Mouse (Mus musculus) lung, postnatal 14 days (tissue): ENCODE results near the gene Paxbp1.
"Not testable (repeated sequence)": the region's sequence is repeated elsewhere in the genome, so short reads cannot be mapped to it uniquely, and the experiment has no call there.

Experiments
- DNase-seq: peaks from one replicate; pipeline ENCODE4 v3.0.0; 2021

The Paxbp1 gene

GRCm38 (mm10) chr16:91044270-91045182 is at the start of gene Paxbp1:
Gene Paxbp1, minus strand, starts transcription at chr16:91044543.
- DNase-seq = peak; percentile 99

GRCm38 (mm10) chr16:91086642-91087306 is 42.4 kb upstream of the Paxbp1 start:
- no peak for DNase-seq

- DNase-seq = no peak
Observed at GRCm38 (mm10) chr16:91085239-91085825, 41.0 kb upstream of the Paxbp1 start.

- DNase-seq = no peak
Observed at GRCm38 (mm10) chr16:91084307-91085238, 40.2 kb upstream of the Paxbp1 start.

GRCm38 (mm10) chr16:91083002-91083646 is 38.8 kb upstream of the Paxbp1 start:
- DNase-seq = no peak

GRCm38 (mm10) chr16:91081508-91081907 is 37.2 kb upstream of the Paxbp1 start:
- DNase-seq = peak; percentile 75

GRCm38 (mm10) chr16:91076180-91076579 is 31.8 kb upstream of the Paxbp1 start:
- DNase-seq = peak; percentile 29

- not testable (repeated sequence) for DNase-seq
Observed at GRCm38 (mm10) chr16:91075423-91075822, 31.1 kb upstream of the Paxbp1 start.

- DNase-seq = peak; percentile 92
Observed at GRCm38 (mm10) chr16:91073163-91073892, 29.0 kb upstream of the Paxbp1 start.

GRCm38 (mm10) chr16:91072256-91072655 is 27.9 kb upstream of the Paxbp1 start:
- DNase-seq = no peak

GRCm38 (mm10) chr16:91068969-91069368 is 24.6 kb upstream of the Paxbp1 start:
- DNase-seq = no peak

- no peak for DNase-seq
Observed at GRCm38 (mm10) chr16:91067122-91067521, 22.8 kb upstream of the Paxbp1 start.

GRCm38 (mm10) chr16:91064583-91065365 is 20.4 kb upstream of the Paxbp1 start:
- no peak for DNase-seq

GRCm38 (mm10) chr16:91063786-91064185 is 19.4 kb upstream of the Paxbp1 start:
- no peak for DNase-seq

GRCm38 (mm10) chr16:91061531-91062318 is 17.4 kb upstream of the Paxbp1 start:
- no peak for DNase-seq

- DNase-seq = no peak
Observed at GRCm38 (mm10) chr16:91057741-91058140, 13.4 kb upstream of the Paxbp1 start.

- DNase-seq = no peak
Observed at GRCm38 (mm10) chr16:91057261-91057660, 12.9 kb upstream of the Paxbp1 start.

GRCm38 (mm10) chr16:91056043-91056821 is 11.9 kb upstream of the Paxbp1 start:
- DNase-seq = no peak

GRCm38 (mm10) chr16:91055150-91055549 is 10.8 kb upstream of the Paxbp1 start:
- DNase-seq = no peak
